Mouse (Mus musculus): ENCODE results near the gene Dnajc22. TPM values are rescaled to one million over a fixed set of nuclear protein-coding genes. Genes with fewer than 3 reads are reported as not detected.
"Not testable (repeated sequence)": the region's sequence is repeated elsewhere in the genome, so short reads cannot be mapped to it uniquely, and the experiment has no call there.

Gene Dnajc22
- under 1 TPM in 1 of 2 experiments, not detected in 1; 0.28 TPM for total RNA-seq (2021)
- long read RNA-seq, experiment 1: 0 reads
- long read RNA-seq, experiment 2: 0 reads

- DNase-seq (ENCODE audit: low spot score in 2 of 2): no peak
Observed at GRCm38 (mm10) chr15:99092870-99093269, at the start of gene Dnajc22. Gene Dnajc22, plus strand, starts transcription at chr15:99093170.

DNA sequence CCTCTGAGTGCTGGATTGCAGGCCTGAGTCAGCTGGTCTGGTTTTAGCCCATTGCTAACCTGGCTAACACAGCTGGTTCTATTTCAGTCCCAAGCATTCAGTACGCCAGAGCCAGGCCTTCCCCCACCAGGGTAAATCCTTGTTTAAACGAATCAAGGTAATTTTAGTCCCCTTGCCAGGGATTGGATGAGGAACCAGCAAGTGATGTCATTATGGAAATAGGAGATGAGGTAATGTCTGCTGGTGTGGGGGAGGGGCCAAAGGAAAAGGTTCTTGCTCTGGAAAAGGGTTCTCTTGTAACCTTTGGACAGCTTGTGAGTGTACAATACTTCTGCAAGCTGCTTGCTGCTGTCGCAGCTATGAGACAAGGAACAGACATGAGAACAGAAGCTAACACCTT, 48.1 kb upstream of the Dnajc22 start:
- DNase-seq (ENCODE audit: low spot score in 2 of 2): no peak

GRCm38 (mm10) chr15:99045734-99046133, 47.2 kb upstream of the Dnajc22 start:
- not testable (repeated sequence) for DNase-seq (ENCODE audit: low spot score in 2 of 2)

- peak; percentile 64 to 71 for DNase-seq (ENCODE audit: low spot score in 2 of 2)
Observed at GRCm38 (mm10) chr15:99049473-99050253, 43.3 kb upstream of the Dnajc22 start.

- no peak for DNase-seq (ENCODE audit: low spot score in 2 of 2)
Observed at GRCm38 (mm10) chr15:99053373-99053772, 39.6 kb upstream of the Dnajc22 start.

DNA sequence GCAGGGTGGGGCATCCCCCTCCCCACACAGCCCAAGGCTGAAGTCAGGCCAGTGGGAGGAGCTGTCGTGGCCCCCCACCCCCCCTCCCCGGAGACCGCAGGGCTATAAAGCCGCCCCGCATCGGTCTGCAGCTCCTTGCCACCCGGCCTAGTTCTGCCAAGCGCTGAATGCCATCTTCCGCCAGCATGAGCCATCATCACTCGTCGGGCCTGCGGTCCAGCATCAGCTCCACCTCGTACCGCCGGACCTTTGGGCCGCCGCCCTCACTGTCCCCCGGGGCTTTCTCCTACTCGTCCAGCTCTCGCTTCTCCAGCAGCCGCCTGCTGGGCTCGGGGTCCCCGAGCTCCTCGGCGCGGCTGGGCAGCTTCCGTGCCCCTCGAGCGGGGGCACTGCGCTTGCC, 37.9 kb upstream of the Dnajc22 start, which contains the start of gene Prph:
Prph (plus strand) TSS at position 135 of the 400 bp plus-strand sequence.
- no peak for DNase-seq (ENCODE audit: low spot score in 2 of 2)

DNA sequence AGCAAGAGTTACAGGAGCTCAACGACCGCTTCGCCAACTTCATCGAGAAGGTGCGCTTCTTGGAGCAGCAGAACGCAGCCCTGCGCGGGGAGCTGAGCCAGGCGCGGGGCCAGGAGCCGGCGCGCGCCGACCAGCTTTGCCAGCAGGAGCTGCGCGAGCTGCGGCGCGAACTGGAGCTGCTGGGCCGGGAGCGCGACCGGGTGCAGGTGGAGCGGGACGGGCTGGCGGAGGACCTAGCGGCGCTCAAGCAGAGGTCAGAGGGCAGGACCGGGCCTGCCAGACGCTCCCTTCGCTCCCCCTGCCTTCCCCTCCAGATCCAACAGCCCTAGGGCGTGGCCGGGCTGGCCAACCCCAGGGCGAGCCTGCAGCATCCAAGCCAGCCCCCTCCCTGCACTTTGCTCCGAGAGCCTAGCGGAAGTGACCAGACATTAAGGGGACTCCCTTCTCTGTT, 37.4 kb upstream of the Dnajc22 start:
- DNase-seq (ENCODE audit: low spot score in 2 of 2): no peak

- no peak for DNase-seq (ENCODE audit: low spot score in 2 of 2)
Observed at GRCm38 (mm10) chr15:99056332-99056731, 36.6 kb upstream of the Dnajc22 start.

GRCm38 (mm10) chr15:99065557-99066165, 27.3 kb upstream of the Dnajc22 start:
- no peak for DNase-seq (ENCODE audit: low spot score in 2 of 2)

DNA sequence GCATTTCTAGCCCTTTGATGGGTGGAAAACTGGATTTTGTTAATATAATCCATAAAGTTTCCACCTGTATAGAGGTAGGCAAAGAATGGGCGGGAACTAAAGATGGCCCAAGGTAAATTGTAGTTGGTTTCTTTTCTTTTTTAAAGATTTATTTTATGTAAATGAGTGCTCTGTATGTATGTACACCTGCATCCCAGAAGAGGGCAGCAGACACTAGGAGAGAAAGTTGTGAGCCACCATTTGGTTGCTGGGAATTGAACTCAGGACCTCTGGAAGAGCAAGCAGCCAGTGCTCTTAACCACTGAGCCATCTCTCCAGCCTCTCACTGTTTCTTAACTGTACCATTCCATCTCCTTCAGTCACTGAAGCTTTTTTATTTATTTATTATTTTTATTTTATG, 21.0 kb upstream of the Dnajc22 start:
- no peak for DNase-seq (ENCODE audit: low spot score in 2 of 2)

- no peak for DNase-seq (ENCODE audit: low spot score in 2 of 2)
Observed at GRCm38 (mm10) chr15:99074019-99074599, 18.9 kb upstream of the Dnajc22 start, which contains the start of gene Troap. Gene Troap, plus strand, starts transcription at chr15:99074575.

DNA sequence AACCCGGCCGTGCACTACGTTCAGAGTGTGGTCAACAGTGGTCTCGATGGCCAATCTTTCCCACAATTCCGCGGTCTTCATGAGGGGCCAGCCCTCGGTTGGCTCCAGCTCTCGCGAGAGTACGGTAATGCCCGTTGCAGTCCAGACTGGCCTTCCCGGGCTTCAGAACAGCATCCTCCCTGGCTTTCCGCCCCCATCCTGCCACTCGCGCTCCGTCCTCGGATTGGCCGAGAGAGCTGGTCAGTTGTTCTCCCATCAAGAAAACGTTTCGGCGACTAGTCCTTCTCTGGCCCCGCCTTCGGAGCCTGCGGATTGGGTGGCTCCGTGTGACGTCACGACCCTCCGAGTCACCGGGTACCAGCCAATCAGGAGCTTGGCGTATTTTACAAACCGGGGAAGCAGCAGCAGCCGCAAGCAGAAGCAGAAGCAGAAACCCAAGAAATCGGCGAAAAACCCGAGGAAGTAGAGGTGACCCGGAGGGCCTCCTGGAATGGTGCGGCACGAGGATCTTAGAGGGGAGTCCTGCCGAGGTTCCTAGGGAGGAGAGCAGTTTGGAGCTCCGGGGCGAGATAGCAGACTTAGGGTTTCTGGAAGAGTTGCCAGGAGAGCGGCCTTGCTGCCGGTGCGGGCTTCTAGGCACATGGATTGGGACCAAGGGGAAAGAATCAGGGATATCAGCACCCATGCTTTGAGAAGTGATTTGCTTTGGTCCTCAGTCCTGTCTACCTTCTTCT, 18.2 kb upstream of the Dnajc22 start:
- DNase-seq (ENCODE audit: low spot score in 2 of 2): peak; percentile 98 to 99

DNA sequence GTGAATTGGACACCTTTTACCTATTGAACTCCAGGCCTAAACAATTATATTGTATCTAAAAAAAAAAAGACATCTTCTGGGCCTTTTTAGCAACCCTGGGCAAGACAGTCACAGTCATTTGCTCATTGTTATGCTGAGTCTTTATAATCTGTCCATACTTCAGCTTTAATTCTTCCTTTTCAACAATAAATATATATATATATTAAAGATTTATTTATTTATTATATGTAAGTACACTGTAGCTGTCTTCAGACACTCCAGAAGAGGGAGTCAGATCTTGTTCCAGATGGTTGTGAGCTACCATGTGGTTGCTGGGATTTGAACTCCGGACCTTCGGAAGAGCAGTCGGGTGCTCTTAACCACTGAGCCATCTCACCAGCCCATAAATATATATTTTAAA, 17.0 kb upstream of the Dnajc22 start:
- DNase-seq (ENCODE audit: low spot score in 2 of 2): not testable (repeated sequence)

- no peak for DNase-seq (ENCODE audit: low spot score in 2 of 2)
Observed at GRCm38 (mm10) chr15:99078181-99078910, 14.6 kb upstream of the Dnajc22 start.

DNA sequence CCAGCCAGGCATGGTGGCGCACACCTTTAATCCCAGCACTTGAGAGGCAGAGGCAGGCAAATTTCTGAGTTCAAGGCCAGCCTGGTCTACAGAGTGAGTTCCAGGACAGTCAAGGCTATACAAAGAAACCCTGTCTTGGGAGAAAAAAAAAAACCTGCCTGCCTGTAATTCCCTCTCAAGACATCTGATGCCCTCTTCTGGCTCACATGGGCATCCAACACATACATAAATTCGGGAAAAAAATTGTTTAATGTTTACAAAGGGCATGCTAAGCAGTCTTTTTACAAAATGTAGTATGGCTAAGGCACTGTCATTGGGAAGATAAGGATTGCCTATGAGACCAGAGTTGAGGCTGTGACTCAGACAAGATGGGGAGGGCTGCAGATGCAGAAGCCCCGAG, 13.2 kb upstream of the Dnajc22 start:
- no peak for DNase-seq (ENCODE audit: low spot score in 2 of 2)

- no peak for DNase-seq (ENCODE audit: low spot score in 2 of 2)
Observed at GRCm38 (mm10) chr15:99082322-99082721, 10.6 kb upstream of the Dnajc22 start.

DNA sequence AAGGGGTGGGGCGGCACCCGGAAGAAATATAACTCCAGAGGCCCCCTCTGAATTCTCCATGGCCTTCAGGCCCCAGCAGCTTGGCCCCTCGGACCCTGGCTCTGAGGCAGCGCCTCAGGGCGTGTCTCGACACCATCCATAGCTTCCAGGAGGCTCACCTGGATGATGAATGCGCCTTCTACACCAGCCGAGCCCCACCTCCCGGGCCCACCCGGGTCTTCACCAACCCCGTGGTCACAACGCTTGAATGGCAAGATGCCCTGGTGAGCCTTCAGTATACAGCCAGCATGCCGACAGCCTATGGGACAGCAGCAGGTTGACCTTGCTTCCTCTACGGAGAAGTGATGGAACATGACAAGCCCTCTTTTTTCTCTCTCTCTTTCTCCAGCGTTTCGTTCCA, 10.1 kb upstream of the Dnajc22 start:
- DNase-seq (ENCODE audit: low spot score in 2 of 2): no peak

- peak in 1 of 2 experiments; percentile 49 for DNase-seq (ENCODE audit: low spot score in 2 of 2)
Observed at GRCm38 (mm10) chr15:99083258-99083657, 9.7 kb upstream of the Dnajc22 start.

GRCm38 (mm10) chr15:99083867-99084557, 9.0 kb upstream of the Dnajc22 start:
- DNase-seq (ENCODE audit: low spot score in 2 of 2): no peak

- no peak for DNase-seq (ENCODE audit: low spot score in 2 of 2)
Observed at GRCm38 (mm10) chr15:99084618-99085017, 8.4 kb upstream of the Dnajc22 start.

Measured in layer of hippocampus, postnatal 14 days (tissue).